Mouse (Mus musculus): ENCODE measurements around the gene Mfap3l. TPM values are rescaled to one million over a fixed set of nuclear protein-coding genes. Genes with fewer than 3 reads are reported as not detected.

The Mfap3l gene
- polyA plus RNA-seq, 1 experiment = 1.1 TPM

DNA sequence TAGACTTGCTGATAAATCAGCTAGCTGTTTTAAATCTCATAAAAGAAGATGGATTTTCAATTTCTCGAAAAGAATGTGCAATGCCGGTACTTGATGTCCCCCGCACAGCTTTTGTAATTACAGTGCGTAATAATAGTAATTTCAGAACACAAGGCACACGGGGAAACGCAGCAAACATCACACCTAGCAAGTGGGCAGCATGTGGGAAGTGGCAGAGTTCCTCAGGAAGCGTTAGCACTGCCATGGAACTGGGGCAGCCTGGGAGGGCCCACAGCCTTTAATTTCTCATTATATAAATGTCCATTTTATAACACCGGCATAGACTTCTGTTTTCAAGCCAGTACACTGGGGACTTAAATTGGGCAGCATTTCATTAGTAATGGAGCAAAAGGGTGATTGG lies 27.1 kb downstream of the Mfap3l start:
- H3K27me3 ChIP-seq (ENCODE audit: control insufficient read depth, insufficient read depth, low read length) = no peaks in the 10 kb centered on the region
- DNase-seq = no peak
- H3K36me3 ChIP-seq (ENCODE audit: control insufficient read depth, insufficient read depth, low read length) = no peaks in the 10 kb centered on the region
- no peaks in the 10 kb centered on the region for H3K4me1 ChIP-seq (replicated peaks; ENCODE audit: control insufficient read depth, insufficient read depth, low read length)
- no peak overlapping the region for H3K4me3 ChIP-seq (ENCODE audit: control insufficient read depth, insufficient read depth, low read length)
- TF ChIP-seq CTCF (IDR thresholded peaks at IDR 0.05; ENCODE audit: borderline replicate concordance, control insufficient read depth, extremely low read depth, insufficient read depth, low read length, poor library complexity) (no peak), POLR2A (IDR thresholded peaks at IDR 0.05; ENCODE audit: control insufficient read depth, extremely low read depth, insufficient read depth, low read length, poor library complexity) (no peak)
- 94% methylated on average over 8 of the region's 8 CpGs for WGBS
- no peak overlapping the region for H3K27ac ChIP-seq (ENCODE audit: control insufficient read depth, insufficient read depth, low read length)

DNA sequence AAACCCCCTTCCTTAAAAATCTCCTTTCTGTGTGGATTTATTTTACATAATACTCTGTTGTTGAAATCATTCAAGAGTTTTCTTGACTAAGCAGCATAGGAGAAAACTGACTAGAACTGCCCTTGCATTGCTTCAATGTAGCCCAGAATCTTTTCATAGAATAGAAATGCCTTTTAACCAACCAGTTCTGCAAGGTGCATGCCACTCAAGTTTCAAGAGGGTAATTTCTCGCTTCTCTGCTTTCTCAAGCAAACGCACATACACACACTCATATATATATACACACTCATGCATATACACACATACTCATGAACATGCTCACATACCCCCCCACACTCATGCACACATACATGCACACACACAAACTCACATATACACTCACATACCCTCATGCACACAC lies 28.6 kb downstream of the Mfap3l start:
- H3K27ac ChIP-seq (ENCODE audit: control insufficient read depth, insufficient read depth, low read length) = no peak overlapping the region
- TF ChIP-seq CTCF (IDR thresholded peaks at IDR 0.05; ENCODE audit: borderline replicate concordance, control insufficient read depth, extremely low read depth, insufficient read depth, low read length, poor library complexity) (no peak), POLR2A (IDR thresholded peaks at IDR 0.05; ENCODE audit: control insufficient read depth, extremely low read depth, insufficient read depth, low read length, poor library complexity) (no peak)
- no peak for DNase-seq
- H3K36me3 ChIP-seq (ENCODE audit: control insufficient read depth, insufficient read depth, low read length) = no peaks in the 10 kb centered on the region
- no peaks in the 10 kb centered on the region for H3K4me1 ChIP-seq (replicated peaks; ENCODE audit: control insufficient read depth, insufficient read depth, low read length)
- H3K27me3 ChIP-seq (ENCODE audit: control insufficient read depth, insufficient read depth, low read length) = no peaks in the 10 kb centered on the region
- WGBS = 96% methylated on average over 2 of the region's 2 CpGs
- H3K4me3 ChIP-seq (ENCODE audit: control insufficient read depth, insufficient read depth, low read length) = no peak overlapping the region

DNA sequence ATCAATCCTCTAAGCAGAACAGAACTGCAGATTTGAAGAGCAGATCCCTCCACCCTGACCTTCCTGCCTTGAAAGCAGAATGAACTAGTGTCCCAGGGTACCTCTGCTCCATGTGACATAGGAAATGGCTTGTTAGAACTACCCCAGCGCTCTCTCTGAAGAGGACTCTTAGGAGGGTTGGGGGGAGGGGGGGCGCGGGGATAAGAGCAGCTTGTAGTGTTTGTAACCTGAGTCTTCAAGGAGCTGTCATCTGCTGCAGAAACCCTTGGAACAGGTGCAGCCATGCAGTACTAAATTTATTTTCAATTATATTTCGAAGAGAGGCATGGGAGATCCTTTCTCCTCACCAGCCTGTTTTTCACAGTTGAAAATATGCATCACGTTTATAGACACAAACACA lies 30.9 kb downstream of the Mfap3l start:
- no peaks in the 10 kb centered on the region for H3K4me1 ChIP-seq (replicated peaks; ENCODE audit: control insufficient read depth, insufficient read depth, low read length)
- DNase-seq = no peak
- no peak overlapping the region for H3K4me3 ChIP-seq (ENCODE audit: control insufficient read depth, insufficient read depth, low read length)
- 91% methylated on average over 5 of the region's 5 CpGs for WGBS
- no peaks in the 10 kb centered on the region for H3K27me3 ChIP-seq (ENCODE audit: control insufficient read depth, insufficient read depth, low read length)
- no peaks in the 10 kb centered on the region for H3K36me3 ChIP-seq (ENCODE audit: control insufficient read depth, insufficient read depth, low read length)
- H3K27ac ChIP-seq (ENCODE audit: control insufficient read depth, insufficient read depth, low read length) = no peak overlapping the region
- no peak for TF ChIP-seq POLR2A (IDR thresholded peaks at IDR 0.05; ENCODE audit: control insufficient read depth, extremely low read depth, insufficient read depth, low read length, poor library complexity)
- no peak for TF ChIP-seq CTCF (IDR thresholded peaks at IDR 0.05; ENCODE audit: borderline replicate concordance, control insufficient read depth, extremely low read depth, insufficient read depth, low read length, poor library complexity)

DNA sequence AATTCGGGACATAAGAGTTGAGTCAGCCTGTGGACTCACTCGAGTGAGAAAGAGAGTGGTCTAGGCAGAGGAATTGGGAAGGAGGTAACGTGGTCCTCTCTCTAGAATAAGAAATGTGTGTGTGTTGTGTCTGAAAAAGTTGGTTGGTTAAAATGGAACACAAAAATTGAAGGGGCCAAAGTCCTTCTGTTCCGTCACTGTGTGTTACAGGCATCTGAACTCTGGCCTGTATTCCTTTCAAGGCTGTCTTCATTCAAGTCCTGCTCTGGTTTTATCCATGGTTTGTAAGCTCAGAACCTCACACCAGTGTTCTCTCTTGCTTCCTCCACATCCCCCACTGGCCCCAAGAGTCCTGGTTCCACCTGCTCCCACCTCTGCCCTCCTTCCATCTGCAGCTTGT lies 33.2 kb downstream of the Mfap3l start:
- H3K36me3 ChIP-seq (ENCODE audit: control insufficient read depth, insufficient read depth, low read length) = no peaks in the 10 kb centered on the region
- H3K4me3 ChIP-seq (ENCODE audit: control insufficient read depth, insufficient read depth, low read length) = no peak overlapping the region
- no peak overlapping the region for H3K27ac ChIP-seq (ENCODE audit: control insufficient read depth, insufficient read depth, low read length)
- H3K4me1 ChIP-seq (replicated peaks; ENCODE audit: control insufficient read depth, insufficient read depth, low read length) = no peaks in the 10 kb centered on the region
- TF ChIP-seq POLR2A (IDR thresholded peaks at IDR 0.05; ENCODE audit: control insufficient read depth, extremely low read depth, insufficient read depth, low read length, poor library complexity) = no peak
- DNase-seq = no peak
- 83% methylated on average over 4 of the region's 4 CpGs for WGBS
- H3K27me3 ChIP-seq (ENCODE audit: control insufficient read depth, insufficient read depth, low read length) = no peaks in the 10 kb centered on the region

DNA sequence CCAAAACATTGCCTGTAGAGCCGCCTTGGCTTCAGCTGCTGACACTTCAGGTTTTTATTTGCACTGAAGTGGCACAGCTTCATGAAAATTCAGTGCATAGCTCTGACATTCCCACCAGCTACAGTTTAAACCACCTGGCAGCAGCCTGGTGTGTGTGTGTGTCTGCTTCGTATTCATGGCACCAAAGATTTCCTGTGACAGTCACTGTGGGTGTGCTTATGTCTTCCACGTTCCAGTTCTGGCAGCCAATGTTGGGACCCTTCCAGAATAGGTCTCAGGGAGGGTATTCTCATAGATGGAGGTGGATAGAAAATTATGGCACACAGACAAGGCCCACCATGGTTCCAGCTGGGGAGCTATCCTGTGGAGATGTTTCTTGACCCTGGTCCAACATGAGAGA lies 34.2 kb downstream of the Mfap3l start:
- Histone ChIP-seq H3K36me3 (ENCODE audit: control insufficient read depth, insufficient read depth, low read length) (no peaks in the 10 kb centered on the region), H3K27me3 (ENCODE audit: control insufficient read depth, insufficient read depth, low read length) (no peaks in the 10 kb centered on the region)
- 44% methylated on average over 3 of the region's 3 CpGs for WGBS

DNA sequence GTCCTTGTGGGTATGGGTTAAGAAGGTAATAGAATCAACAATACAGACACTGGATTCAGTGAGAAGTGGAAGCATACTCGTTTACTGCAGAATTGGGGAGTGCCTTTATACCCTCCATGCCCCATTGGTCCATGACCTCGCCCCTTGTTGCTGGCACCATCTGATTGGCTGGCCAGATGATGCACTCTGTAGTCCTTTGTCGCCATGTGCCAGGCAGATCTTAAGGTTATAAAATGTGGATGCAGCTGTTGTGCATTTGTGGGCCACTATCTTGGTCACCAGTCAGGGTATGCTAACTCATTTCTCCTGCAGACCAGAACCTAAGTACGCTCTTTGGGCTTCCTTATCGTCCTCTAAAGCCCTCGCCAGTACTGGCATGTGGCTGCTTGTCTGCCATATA lies 46.0 kb downstream of the Mfap3l start:
- TF ChIP-seq CTCF (IDR thresholded peaks at IDR 0.05; ENCODE audit: borderline replicate concordance, control insufficient read depth, extremely low read depth, insufficient read depth, low read length, poor library complexity) = no peak
- TF ChIP-seq POLR2A (IDR thresholded peaks at IDR 0.05; ENCODE audit: control insufficient read depth, extremely low read depth, insufficient read depth, low read length, poor library complexity) = no peak
- no peaks in the 10 kb centered on the region for H3K36me3 ChIP-seq (ENCODE audit: control insufficient read depth, insufficient read depth, low read length)
- no peak overlapping the region for H3K27ac ChIP-seq (ENCODE audit: control insufficient read depth, insufficient read depth, low read length)
- no peak overlapping the region for H3K4me3 ChIP-seq (ENCODE audit: control insufficient read depth, insufficient read depth, low read length)
- no peak for DNase-seq
- WGBS = 89% methylated on average over 6 of the region's 6 CpGs
- H3K4me1 ChIP-seq (replicated peaks; ENCODE audit: control insufficient read depth, insufficient read depth, low read length) = no peaks in the 10 kb centered on the region
- H3K27me3 ChIP-seq (ENCODE audit: control insufficient read depth, insufficient read depth, low read length) = no peaks in the 10 kb centered on the region

More for the DNA sequence above, 34.2 kb downstream of the Mfap3l start:
- DNase-seq = no peak
- Histone ChIP-seq H3K27ac (ENCODE audit: control insufficient read depth, insufficient read depth, low read length) (no peak overlapping the region), H3K4me3 (ENCODE audit: control insufficient read depth, insufficient read depth, low read length) (no peak overlapping the region), H3K4me1 (replicated peaks; ENCODE audit: control insufficient read depth, insufficient read depth, low read length) (no peaks in the 10 kb centered on the region)
- TF ChIP-seq POLR2A (IDR thresholded peaks at IDR 0.05; ENCODE audit: control insufficient read depth, extremely low read depth, insufficient read depth, low read length, poor library complexity) (no peak), CTCF (IDR thresholded peaks at IDR 0.05; ENCODE audit: borderline replicate concordance, control insufficient read depth, extremely low read depth, insufficient read depth, low read length, poor library complexity) (no peak)

DNA sequence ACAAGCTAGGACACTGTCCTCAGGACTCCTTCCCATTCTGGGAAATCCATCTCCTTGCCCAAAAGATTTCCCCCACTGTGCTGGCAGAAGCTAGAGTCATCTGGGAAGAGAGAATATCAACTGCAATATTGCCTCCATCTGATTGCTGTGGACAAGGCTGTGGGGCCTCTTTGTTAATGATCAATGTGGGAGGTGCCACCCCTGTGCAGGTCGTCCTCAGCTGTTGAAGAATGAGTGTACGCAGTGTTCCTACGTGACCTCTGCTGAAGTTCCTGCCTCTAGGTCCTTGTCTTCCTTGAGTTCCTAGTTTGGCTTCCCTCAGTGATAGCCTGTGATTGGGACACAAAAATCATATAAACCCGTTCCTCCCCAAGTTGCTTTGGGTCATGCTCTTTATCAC lies 49.2 kb downstream of the Mfap3l start:
- H3K4me3 ChIP-seq (ENCODE audit: control insufficient read depth, insufficient read depth, low read length) = no peak overlapping the region
- no peak for TF ChIP-seq POLR2A (IDR thresholded peaks at IDR 0.05; ENCODE audit: control insufficient read depth, extremely low read depth, insufficient read depth, low read length, poor library complexity)
- TF ChIP-seq CTCF (IDR thresholded peaks at IDR 0.05; ENCODE audit: borderline replicate concordance, control insufficient read depth, extremely low read depth, insufficient read depth, low read length, poor library complexity) = no peak
- WGBS = 94% methylated on average over 4 of the region's 4 CpGs
- no peaks in the 10 kb centered on the region for H3K36me3 ChIP-seq (ENCODE audit: control insufficient read depth, insufficient read depth, low read length)
- no peak overlapping the region for H3K27ac ChIP-seq (ENCODE audit: control insufficient read depth, insufficient read depth, low read length)
- no peaks in the 10 kb centered on the region for H3K27me3 ChIP-seq (ENCODE audit: control insufficient read depth, insufficient read depth, low read length)
- no peaks in the 10 kb centered on the region for H3K4me1 ChIP-seq (replicated peaks; ENCODE audit: control insufficient read depth, insufficient read depth, low read length)
- no peak for DNase-seq

Data from thymus, adult 2 months (tissue).